Mouse (Mus musculus) mature B cell (primary cell): ENCODE measurements at regions not wholly inside any gene's neighbourhood (a gene's known extent, or its start where the extent isn't known, plus 50 kb on each side); places are given as distances from the start of the nearest gene placed in this dataset.

Source experiments
- in situ Hi-C: fragments of 300-500 bp; cut with MboI; formaldehyde crosslinking; loops from 2 replicates; pipeline ENCODE4 v1.14.3; 2019

DNA sequence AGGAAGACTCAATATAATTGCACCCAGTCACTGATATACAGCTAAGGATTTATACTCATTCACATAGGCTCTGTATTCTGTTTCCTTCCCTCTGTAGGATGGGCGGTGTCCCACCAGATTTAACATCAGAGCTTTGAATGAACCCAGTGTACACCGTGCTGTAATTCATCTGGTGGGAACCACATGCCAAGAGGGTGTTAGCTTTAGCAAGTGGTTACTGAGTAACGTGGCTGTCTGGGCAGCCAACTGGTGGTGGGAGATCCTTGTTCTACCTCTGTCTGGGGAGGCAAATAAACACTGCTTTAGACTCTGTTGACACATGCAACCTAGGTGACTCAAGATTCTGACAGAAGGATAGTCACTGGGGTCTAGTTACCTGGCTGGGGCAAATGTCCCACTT lies 229.6 kb upstream of the Gm12728 start:
- in situ Hi-C loops, result no loop called here

DNA sequence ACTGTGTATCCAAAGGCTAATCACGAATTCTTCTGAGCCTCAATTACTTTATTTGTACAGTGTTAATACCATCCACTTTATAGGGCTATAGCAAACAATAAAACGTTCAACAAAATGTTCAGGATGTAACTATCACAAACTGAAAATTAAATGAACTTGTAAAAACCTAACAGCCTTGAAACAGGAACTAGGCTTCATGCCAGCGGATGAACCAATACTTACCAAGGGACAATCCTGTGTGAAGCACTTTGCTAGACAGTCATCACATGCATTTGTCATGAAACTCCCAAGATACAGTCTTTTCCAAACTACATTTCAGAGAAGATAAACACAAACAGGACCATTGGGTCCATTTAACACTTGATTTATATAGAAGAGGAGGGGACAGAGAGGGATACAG lies 228.9 kb upstream of the Gm12728 start:
- in situ Hi-C loops, result no loop called here

DNA sequence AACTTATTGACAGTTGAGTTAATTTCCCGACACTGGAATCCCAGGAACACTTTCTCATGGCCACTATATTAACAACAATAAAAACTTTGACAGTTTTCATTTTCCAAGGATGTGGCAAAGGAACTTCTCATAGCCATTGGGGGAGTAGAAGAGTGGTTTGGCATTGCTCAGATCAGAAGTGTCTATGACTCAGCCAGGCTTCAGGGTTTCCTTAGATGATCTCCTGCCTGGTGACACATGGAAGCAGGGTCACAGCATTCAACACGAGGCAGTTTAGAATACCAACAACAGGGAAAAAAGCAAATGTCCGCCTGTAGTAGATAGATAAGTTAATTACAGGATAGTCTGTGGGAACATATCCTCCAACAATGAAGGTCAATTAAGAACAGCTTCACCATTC lies 228.1 kb upstream of the Gm12728 start:
- in situ Hi-C loops, result no loop called here

DNA sequence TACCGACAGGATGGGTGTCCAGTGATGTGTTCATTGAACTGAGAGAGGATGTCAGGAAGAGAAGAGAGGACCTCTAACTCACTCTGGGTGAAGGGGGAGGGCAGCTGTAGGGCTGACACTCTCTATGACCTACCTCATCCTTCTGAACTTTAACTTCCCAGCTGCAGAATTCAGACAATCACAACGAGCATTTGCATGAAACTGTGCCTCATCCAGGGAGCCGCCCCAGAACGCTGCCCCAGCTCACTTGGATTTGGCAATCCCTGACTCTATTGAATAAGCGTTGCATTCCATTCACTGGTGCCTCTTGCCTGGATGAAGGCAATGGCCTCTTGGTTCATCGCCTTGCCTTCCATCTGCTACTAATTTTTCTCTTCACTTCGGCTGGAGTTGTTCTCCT lies 223.9 kb upstream of the Gm12728 start:
- in situ Hi-C loops, result no loop called here

DNA sequence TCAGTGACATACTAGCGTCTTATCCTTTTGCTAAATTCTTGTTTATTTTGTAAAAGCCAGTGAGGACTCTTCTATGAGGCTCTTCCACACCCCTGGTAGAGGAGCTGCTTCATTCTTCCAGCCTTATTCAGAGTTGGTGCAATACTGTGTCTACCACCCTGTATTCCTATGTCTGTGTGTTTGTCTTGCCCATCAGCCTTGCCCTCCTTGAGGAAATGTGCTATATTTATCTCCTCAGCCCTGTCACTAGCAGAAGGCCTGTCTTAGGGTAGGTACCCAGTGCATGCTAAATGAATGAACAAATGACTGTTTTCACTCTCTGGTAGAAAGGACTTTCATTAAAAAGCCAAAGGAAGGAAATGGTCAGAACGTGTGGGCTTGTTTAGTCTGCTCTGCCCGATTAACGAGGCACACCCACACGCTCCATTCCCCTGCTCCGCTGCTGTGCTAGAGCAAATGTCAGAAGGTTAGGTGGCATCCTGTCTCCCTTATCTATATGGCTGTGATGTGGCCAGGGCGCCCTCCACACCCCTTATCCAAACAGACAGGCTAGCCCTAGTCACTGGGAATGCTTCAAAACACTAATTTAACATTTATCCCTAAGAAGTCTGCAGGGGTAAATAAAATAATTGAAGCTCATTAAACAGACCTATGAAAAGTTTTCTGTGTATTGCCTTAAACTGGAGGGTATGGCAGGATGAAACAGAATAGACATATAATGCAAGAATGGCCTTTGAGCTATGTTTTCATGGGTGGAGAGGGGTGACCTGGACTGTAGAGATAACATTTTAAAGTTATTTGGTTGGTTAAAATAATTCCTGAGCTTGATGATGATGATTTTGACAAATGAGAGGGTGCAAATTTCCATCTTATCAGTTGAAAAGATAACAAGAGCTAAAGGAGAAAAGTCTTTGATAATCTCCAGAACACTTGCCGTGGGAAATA lies 222.9 kb upstream of the Gm12728 start:
- in situ Hi-C loops, result no loop called here

DNA sequence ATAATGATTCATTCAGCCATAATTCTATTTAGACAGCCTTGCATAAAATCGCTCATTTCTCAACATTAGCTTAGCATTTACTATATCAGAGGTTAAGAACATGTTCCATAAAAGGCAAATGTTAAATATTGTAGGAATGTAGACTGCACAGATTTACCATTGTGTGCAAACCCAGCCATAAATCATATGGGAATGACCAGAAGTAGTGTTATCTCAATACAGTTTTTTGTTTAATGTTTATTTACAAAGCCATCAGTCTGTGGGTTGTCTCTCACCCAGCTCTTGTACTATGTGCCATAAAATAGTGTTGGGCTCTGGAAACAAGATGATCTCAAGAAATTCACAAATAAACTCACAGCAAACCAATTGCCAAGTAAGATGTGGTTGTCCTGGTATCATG lies 220.0 kb upstream of the Gm12728 start:
- in situ Hi-C loops, result no loop called here

DNA sequence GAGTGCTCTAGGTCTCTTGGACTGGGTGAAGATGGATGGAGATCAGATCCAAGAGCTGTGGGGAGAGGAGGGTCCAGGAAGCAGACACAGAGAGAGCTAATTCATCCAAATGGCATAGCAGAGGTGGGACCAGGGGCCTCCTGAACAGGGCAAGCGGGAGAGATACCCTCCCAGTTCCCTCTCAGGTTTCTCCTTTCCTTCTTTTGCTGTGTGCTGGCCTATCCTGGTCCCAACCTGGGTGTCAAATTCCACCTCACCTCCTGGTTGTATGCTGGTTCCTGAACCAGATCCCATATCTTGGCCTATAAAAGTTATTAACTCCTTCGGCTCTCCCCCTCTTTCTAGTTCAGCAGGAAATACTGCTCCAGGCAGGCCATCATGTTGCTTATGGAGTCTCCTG lies 214.1 kb upstream of the Gm12728 start:
- in situ Hi-C loops, result no loop called here

DNA sequence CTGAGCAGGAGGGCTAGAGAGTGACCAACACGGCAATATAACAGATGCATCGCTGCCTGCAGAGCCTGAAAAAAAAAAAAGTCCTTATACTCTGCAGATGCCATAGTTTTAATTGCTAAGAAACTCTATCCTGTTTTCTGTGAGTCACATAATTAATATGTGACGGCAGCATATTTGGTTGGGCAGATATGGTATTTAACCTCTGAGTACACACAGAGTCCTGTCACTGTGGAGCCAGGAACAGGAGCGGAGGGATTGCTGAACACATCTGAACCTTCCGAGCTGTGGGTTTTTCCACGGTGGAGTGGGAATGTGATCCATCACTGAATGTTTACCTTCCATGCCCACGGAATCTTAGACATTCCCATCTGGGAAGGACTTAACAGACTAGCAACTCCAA lies 208.7 kb upstream of the Gm12728 start:
- in situ Hi-C loops, result no loop called here

DNA sequence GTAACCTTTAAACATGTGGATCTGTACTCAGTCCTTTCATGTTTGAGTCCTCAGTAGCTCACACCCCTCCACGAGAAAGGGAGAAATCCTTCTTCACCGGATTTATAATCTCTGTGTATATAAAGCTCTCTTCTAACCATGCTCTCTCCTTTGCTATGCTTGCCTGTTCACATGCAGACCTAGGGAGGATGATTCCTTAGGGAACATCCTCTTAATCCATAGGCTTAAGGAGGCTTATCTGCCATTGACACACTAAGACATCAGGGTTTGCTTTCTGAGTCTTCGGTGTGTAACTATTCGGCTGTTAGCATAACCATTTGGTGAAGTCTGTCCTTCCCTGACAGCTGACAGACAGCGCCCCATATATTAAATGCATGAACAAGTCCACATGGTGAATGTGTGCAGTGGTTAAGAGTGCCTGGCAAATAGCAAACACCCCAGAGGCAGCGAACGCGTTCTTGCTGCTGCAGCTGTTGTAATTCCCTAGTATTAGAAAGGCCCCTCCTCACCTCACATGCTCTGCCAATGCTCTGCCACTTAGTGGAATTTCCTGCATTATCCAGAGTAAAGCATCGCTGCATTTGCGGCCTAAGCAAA lies 205.2 kb upstream of the Gm12728 start:
- in situ Hi-C loops, result no loop called here

DNA sequence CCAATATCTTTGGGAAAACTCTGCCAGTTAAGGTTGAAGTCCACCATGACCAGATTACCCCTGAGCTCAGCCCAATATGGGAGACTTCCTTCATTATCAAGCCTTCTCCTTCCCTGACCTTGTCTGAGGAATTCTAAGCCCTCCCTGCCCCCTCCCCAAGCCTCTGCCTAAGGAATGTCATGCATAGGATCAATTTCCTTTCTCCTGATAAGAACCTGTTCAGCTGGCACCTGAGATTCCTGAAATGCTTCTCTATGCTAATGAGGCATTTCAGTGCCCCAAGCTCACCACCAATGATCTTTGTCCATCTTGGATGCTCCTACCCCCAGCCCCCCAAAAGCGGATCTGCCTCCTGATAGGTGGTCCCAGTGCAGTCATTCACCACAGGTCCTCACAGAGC lies 186.0 kb upstream of the Gm12728 start:
- in situ Hi-C loops, result no loop called here

DNA sequence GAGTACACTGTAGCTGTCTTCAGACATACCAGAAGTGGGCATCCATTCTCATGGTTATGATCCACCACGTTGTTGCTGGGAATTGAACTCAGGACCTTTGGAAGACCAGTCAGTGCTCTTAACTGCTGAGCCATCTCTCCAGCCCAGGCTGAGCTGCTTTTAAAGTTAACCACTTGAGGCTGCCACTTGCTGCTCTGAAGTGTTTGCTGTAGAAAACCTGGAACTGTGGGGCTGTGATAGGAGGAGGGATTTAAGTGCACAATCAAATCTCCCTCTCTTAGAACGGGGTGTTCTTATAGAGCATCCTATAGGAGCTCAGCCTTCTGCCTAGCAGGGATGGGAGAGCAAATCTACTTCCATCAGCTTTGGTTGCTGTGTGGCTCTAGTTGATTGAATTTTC lies 185.1 kb upstream of the Gm12728 start:
- in situ Hi-C loops, result no loop called here

DNA sequence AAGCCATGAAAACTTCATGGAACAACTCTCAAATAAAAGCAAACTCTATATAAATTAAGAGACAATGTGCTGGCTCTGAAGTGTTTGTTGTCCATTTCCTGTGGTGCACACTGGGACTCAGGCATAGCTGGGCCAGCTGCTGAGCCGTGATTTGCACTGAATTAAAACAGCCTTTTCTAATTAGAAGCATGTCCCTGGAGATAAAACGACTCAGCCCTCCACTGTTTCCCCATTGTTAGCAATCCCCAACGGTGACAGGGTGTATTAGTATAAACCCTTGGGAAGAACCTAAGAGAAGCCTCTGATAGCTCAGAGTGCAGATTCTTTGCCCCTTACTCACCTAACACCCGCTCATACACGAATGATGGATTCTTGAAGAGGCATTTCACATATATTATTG lies 182.9 kb upstream of the Gm12728 start:
- in situ Hi-C loops, result no loop called here

DNA sequence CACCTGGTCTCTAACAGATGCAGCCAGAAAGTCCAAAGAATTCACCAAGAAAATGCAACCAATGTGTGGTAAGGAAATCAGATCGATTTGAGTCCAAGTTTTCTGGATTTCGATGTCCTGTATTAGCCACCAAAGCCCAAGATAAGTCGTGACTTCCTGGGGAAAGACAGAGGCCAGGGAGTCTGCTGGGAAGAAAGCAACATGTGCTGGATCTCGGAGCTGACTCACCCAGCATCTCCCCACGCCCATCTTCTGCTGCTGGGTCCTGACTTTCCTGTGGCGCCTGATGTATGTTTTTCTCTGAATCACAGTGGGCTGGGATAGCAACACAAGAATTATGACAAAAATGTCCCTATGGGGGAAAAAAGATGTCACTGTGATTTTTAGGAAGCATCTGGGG lies 178.8 kb upstream of the Gm12728 start:
- in situ Hi-C loops, result no loop called here

DNA sequence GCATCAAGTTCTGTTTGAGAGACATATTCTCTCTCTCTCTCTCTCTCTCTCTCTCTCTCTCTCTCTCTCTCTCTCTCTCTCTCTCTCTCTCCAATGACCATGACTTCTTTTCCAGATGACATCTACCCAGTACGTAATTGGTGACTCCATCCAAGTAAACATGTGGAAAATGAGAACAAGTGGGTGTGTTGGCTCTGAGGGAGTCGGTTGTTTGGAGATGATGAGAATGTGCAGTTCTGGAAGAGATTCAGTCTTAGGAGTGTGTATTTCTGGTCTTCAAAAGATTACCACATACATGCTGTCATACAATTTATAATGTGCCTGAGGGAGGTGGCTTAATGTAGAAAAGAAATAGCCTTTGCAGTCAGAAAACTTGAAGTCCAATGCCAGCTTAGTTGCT lies 175.3 kb upstream of the Gm12728 start:
- in situ Hi-C loops, result no loop called here

DNA sequence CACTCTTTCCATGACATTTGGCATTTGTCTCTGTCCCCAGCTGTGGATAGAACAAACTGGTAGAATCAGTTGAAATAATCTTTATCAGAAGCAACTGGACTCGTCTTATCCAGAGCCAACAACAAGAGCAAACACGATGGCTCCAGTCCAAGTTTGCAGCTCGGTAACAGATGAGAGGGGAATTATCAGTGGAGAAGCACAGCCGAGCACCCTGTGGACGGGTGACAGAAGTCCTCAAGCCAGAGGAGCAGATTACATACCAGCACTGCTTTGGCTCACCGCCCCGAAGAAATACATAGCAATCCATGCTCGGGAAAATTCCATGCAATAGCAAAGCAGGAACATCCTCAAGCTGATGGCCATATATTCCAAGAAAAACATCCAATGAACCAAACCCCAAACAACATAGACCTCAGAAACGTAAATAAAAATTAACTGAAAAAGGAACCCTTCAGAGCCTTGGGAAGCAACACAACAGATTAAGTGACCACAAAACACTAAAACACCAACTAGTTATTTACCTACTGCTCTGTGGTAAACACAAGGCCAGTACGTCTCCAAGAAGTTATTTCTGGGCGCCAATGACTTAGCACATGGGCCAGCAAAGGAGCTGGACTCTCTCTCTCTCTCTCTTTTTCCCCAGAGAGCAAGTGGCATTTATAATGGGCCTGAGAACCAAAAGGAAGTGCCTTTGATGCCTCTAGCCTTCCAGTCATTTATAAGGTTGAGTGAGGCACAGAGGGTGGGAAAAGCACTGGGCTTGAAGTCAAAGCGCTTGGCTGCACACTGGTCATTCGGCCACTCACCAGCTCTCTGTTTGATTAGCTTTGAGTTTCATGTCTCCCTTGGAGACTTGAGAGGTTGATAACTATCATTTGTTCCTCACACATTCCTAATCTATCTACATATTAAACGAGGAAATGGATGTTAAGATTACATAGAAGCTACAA lies 163.0 kb upstream of the Gm12728 start:
- in situ Hi-C loops, result no loop called here

DNA sequence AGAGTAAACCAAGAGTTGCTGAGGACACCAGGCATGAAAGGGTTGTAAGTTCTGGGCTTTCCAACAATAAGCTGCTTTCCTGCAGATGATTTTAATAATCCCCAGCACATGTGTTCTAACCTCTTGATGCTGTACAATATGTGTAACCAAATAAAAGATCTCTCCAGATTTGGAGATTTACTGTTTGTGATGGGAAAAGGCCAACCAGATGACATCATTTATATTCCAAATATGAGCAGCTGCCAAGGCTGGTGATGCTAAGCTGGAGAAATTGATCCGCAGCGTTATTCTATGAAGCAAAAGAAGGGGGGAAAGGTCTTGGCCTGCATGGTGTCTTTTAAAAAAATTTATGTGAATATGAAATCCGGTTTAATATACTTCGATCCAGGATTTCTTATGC lies 160.1 kb upstream of the Gm12728 start:
- in situ Hi-C loops, result no loop called here

DNA sequence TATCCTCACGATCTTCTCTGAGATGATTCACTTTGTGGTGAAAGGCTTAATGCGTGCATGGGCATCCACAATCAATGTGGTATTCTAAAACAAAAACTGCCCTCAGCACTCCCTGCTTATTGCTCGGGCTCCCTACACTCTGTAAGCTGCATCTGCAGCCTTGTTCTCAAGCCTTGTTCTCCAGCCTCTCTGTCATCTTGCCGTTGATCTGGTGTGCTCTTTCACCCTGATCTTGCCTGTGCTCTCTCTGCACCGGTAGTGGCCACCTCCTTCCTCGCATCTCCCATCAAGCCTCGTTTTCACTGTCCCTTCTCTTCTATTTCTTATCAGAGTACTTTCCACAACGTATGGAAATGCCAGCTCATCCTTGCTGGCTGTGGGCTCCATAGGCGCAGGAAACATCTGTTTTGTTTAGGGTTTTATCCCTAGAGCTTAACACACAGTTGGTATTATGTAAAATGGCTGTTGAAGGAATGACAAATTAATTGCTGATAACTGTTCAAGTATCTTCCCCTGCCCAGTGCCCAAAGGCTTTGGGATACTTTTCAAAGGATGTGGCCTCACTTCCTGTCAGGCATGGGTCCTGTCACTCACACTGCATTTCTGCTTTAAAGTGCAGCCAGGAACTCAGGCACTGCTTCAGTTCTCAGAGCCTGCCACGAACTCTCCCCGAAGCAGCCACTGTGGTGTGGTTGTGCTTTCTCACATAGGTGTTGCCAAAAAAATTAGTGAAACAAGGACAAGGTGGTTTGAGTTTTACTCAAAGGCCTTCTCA lies 158.9 kb upstream of the Gm12728 start:
- in situ Hi-C loops, result no loop called here

DNA sequence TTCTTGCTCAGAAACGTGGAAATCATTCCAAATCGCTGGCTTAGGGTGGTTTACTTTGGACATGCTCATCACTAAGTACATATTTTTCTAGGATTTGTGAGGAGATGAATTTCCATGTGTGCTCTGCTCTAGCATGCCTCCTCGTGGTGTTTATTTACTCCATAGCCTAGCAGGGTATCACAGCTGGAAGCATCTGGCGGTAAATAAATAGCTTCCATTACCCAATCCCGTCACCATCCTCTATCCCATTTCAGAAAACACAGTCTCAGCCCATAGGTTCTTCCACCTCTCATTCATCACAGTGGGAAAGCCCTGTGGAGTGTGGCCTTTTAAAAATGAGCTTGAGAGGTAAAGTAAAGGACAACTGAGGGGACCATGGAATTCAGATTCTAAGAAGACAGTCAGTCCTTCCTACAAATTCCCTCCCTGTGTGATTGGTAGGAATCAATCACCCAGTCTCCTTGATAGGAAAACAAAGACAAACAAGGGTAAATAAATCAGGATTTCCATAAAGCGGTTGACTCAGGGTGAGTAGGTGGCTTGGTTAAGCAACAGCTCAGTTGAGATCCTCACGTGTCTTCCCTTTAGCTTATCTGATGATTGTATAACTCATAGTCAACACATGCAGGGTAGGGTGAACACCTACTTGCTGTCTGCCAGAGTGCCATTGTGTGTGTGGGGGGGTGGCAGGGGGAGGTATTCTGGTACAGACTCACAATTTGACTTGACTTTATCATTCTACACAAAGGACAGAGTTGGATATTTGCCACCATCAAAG lies 156.9 kb upstream of the Gm12728 start:
- in situ Hi-C loops, result no loop called here

DNA sequence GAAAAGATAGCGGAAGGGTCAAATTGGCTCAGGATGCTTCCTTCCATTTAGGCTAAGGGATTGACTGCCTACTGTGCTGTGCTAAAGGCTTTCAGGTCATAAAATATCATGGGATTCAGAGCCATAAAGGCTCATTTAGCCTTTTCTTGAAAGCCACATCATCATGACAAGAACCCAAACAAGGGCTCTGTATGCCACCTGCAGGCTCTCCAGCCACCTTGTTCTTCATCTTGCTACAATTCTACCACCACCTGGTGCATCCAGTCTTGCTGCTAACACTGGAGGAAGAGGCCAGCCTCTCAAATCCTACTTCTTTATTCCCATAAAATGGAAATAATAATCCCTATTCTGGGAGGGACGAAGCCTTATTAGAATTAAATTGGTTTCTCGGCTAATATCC lies 155.9 kb upstream of the Gm12728 start:
- in situ Hi-C loops, result no loop called here

DNA sequence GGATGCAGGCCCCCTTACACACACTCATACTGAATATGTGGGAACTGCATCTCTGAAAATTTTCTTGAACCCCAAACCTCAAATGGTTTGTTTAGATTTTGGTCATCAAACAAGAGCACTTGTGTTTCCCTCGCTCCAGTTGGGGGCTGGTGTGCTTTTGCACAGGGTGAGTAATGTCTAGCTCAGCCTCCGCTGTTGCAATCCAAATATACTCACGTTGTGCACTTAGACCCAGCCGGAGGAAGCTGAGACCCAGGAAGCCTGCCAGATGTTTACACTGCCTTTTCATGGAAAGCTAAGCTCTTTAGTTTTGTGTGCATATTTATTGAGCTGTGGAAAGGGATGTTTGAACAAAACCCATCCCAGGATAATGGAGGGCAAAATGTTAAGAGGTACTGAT lies 148.9 kb upstream of the Gm12728 start:
- in situ Hi-C loops, result no loop called here

DNA sequence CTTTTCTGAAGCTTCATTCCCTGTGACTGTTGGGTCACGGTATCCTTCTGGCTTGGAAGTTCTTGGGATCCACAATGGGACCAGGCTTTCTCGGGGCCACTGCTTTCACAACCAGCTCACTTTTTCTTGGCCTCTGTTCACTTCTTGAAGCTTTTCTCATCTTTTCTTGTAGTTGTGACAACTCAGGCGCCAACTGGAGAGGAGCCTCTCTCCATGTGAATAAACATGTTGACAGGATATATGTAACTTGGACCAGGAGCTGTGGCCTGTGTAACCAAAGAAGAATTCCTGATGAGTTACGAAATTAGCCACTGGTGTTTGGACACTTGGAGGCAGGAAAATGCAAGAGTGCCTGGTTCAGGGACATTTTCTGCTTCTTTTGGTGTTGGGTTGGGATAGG lies 148.1 kb upstream of the Gm12728 start:
- in situ Hi-C loops, result no loop called here
